Mouse (Mus musculus) mouse embryonic stem cell (cell line): ENCODE data around the gene Eif2b4.
"Not testable (repeated sequence)": the region's sequence is repeated elsewhere in the genome, so short reads cannot be mapped to it uniquely, and the experiment has no call there.

Experiments used
- in situ Hi-C, 2 experiments: fragments of 300-500 bp; cut with MboI; formaldehyde crosslinking; loops; 1 replicate in 1 of 2; 3 replicates in 1 of 2; pipeline ENCODE4 v1.14.3; 2019 to 2020; ENCODE audit warnings: low sequenced_read_pairs in 2 of 2, low pct_unique_long_range_greater_than_20kb in 1 of 2, mixed read lengths in 1 of 2; ENCODE audit not compliant: unreplicated experiment in 1 of 2

Gene Eif2b4

DNA sequence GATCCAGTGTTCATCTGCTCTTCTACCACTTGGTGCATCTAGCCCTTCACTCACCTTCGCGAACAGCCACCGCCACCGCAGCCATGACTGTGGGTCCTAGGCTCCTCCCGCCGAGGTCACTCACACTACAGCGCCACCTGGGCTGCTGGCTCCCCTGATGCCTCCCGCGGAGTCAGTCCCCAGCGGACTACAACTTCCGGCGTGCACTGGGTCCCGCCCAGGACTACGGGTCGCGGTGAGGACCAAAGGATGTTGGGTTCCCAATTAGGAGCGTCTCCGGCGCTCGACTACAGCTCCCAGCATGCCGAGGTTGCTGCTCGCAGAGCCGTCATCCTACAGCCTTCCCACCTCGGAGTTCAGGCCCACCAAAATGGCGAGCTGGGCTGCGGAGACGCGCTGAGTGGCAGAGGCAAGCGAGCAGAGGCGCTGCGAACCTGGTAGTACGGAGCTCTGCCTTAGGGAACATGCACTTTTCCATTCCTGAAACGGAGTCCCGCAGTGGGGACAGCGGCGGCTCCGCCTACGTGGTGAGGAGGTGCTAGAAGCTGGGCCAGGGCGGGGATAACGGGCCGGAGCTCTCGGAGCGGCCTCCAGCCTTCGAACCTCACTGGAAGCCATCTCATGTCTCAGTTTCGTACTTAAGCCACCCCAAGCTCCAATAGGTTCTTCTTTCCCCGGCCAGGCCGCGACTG is at the start of gene Eif2b4, which contains the start of gene Snx17:
Gene Eif2b4 (minus strand): TSS at position 492 of the 692 bp plus-strand sequence.
Gene Snx17 (plus strand): TSS at position 289 of the 692 bp plus-strand sequence.
- in situ Hi-C loops, result no loop called here

- in situ Hi-C loops, result no loop called here
Observed at GRCm38 (mm10) chr5:31242191-31242590, 49.0 kb upstream of the Eif2b4 start.

- in situ Hi-C loops, result no loop called here
Observed at GRCm38 (mm10) chr5:31241522-31242034, 48.3 kb upstream of the Eif2b4 start.

GRCm38 (mm10) chr5:31240637-31241521 is 47.6 kb upstream of the Eif2b4 start, which contains the start of the genes Nrbp1 and Gm9970:
Gene Nrbp1 (plus strand): TSS chr5:31240864.
Gene Gm9970 (minus strand): TSS chr5:31241232.
- in situ Hi-C loops, result no loop called here

GRCm38 (mm10) chr5:31226641-31227040 is 33.4 kb upstream of the Eif2b4 start:
- in situ Hi-C loops, result no loop called here

DNA sequence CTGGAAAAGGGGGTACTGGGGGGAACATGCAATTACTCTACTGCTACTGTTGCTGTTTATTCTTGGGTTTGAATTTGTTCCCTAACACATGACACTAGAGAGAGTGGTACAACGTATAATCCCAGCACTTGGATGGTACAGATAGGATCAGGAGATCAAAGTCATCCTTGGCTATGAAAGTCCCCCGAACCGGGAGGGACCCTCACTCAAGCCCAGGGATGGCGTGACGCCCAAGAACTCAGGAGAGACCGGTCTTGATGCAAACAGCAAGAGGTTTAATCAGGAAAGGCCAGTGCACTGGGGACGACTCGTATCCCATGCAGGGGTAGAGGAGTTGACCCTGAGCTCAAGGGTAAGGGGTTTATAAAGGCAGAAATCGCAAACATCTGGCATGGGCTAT is 29.5 kb upstream of the Eif2b4 start:
- in situ Hi-C loops, result no loop called here

- in situ Hi-C loops, result no loop called here
Observed at GRCm38 (mm10) chr5:31221304-31221945, 28.2 kb upstream of the Eif2b4 start.

- in situ Hi-C loops, result no loop called here
Observed at GRCm38 (mm10) chr5:31220448-31221303, 27.4 kb upstream of the Eif2b4 start, which contains the start of gene Ppm1g. Gene Ppm1g (minus strand): TSS chr5:31220687.

DNA sequence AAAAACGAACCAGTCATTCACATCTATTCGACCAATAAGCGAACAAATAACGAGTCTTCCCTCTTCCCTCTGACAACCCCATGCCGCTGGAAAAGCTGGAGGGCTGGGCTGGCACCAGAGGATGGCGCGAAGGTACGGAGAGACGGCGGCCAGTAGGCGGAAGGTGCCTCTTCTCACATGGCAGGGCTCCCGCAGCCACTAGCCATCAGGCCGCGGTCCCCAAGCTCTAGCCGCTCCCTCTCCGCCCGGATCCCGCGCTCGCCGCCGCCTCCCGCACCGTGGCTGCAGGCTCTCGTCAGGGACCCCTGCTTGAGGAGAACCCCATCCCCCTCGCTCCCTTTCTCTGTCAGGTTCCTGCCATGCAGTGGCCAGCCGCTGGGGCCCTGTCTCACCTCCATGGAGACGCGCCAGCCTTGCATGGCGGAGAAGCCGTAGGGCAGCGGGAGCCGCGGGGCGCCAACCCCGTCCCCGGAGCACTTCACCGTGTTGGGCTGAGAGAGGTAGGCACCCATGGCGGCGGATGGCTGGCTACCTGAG is 26.7 kb upstream of the Eif2b4 start:
- in situ Hi-C loops, result no loop called here

GRCm38 (mm10) chr5:31219474-31219873 is 26.2 kb upstream of the Eif2b4 start:
- in situ Hi-C loops, result no loop called here

GRCm38 (mm10) chr5:31219070-31219469 is 25.8 kb upstream of the Eif2b4 start:
- in situ Hi-C loops, result no loop called here

- in situ Hi-C loops, result no loop called here
Observed at GRCm38 (mm10) chr5:31218294-31218693, 25.1 kb upstream of the Eif2b4 start.

DNA sequence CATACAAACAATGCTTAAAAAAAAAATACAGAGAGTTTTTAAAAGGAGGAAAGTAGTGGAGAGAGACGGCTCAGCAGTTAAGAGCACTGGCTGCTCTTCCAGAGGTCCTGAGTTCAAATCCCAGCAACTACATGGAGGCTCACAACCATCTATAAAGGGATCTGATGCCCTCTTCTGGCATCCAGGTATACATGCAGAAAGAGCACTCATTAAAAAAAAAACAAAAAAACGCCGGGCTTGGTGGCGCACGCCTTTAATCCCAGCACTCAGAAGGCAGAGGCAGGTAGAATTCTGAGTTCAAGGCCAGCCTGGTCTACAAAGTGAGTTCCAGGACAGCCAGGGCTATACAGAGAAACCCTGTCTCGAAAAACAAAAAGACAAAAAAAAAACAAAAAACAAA is 23.3 kb upstream of the Eif2b4 start:
- in situ Hi-C loops, result not testable (repeated sequence)

DNA sequence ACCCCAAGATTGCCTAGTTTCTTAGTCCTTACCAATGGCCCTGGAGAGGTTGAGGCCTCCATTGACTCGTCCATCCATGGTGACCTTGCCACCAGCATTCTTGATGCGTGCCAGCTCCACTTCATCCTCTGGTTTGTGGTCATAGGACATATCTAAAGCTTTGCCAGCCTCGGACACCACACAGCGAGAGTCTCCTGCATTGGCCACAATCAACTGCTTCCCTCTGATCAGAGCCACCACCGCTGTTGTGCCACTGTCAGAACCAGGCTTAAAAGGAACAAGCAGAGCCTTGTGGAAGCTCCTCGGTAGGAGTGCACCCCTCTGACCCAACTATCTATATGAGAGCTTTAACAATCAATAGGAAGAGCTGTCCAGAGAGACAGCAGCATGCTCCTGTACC is 11.2 kb upstream of the Eif2b4 start:
- in situ Hi-C loops, result no loop called here

DNA sequence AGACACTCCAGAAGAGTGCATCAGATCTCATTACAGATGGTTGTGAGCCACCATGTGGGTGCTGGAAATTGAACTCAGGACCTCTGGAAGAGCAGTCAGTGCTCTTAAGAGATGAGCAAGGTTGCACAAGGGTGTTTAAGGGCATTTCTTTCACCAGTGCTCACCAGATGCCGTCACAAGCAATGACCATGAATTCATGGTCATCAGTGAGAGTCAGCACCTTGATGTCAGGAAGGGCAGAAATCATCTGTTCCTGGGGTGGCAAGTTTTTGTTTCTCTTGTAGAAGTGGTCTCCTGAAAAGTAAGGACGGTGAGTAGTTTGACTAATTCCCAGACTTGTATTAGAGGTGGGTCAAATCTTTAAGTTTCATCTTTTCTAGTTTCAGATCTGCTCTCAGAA is 10.6 kb upstream of the Eif2b4 start:
- in situ Hi-C loops, result no loop called here

DNA sequence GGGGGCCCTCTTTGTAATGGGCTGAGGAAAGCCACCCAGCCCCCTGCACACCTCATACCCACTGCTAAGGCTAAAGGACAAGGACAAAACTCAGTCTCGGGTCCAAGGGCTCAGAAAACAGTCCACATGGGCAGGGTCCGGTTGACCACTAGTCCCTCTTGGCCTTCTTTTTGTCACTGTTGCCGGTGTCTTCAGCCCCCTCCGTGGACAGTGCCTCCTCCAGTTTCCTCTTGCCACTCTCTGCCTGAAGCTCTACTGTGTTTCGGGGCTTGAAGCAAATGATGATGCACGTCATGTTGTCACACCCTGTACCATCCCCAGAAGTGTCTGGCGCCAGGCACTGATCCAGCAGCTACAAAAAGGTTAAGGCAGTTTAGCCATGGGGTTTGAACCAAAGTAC is 9.7 kb upstream of the Eif2b4 start:
- in situ Hi-C loops, result no loop called here

DNA sequence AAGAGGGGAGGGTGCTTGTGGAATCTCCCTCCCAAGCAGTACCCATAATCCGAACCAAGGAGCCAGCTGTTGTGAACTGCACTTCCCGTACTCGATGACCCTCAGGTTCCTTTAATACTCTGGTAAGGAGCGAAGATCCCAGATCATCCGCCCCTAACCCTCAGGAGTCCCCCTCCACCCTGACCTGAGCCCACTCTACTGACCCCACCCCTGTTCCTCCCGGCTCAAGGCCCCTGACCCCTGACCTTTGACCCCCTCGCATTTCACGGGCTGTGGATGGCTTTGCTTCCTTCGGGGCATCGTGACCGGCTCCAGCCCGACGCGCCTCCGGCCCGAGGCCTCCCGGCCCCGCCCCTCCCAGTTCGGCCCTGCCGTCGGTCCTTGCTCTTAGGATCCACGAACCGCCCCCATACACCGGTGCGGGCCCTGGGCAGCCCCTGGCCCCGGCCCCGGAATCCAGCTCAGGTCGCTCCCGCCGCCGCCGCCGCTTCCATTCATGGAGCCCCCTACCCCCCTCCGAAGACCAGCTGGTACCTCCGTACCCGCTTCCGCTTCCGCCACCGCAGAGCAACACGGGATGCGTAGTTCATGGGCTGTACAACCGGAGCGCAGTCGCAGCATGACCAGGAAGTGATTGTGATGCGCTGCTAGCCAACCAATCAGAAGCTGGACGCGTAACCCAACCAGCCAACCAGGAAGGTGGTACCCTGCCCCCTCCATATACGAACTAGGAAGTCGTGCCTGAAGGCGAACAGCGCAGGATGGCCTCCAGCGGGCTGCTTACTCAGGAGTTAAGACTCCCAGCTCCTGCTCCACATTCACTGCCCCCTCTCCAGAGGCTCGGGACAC is 8.7 kb upstream of the Eif2b4 start, which contains the start of gene Zfp513:
Gene Zfp513 (minus strand): TSS at position 562 of the 849 bp plus-strand sequence.
- in situ Hi-C loops, result no loop called here
